Mouse (Mus musculus) ES-E14 (cell line): ENCODE results near the gene H2-Q7. TPM values are rescaled to one million over a fixed set of nuclear protein-coding genes. Genes with fewer than 3 reads are reported as not detected.
A peak's percentile ranks its signal among the peaks of the same experiment; 100 is the strongest.
"Not testable (repeated sequence)": the region's sequence is repeated elsewhere in the genome, so short reads cannot be mapped to it uniquely, and the experiment has no call there.

Experiments
- DNase-seq: peaks from one replicate; pipeline ENCODE4 v3.0.0-alpha.2; 2013; ENCODE audit warnings: low read depth, low spot score
- H3K27ac ChIP-seq: 2 replicates; pipeline ENCODE4 v1.5.1; 2012; ENCODE audit warnings: low read depth, mild to moderate bottlenecking, low read length, moderate library complexity, mixed read lengths; ENCODE audit not compliant: poor library complexity, insufficient read depth, severe bottlenecking
- H3K36me3 ChIP-seq: 2 replicates; pipeline ENCODE4 v1.6.1; 2012; ENCODE audit warnings: mild to moderate bottlenecking, low read length, moderate library complexity, mixed read lengths; ENCODE audit not compliant: control insufficient read depth, poor library complexity, insufficient read depth, severe bottlenecking
- H3K4me1 ChIP-seq, 2 experiments: fragments of 150-350 bp in 1 of 2; sonication (generic) in 1 of 2; 2 replicates each; pipeline ENCODE4 v1.6.1; 2012; ENCODE audit warnings: low read length in 2 of 2, mild to moderate bottlenecking in 1 of 2, mixed read lengths in 1 of 2; ENCODE audit not compliant: control insufficient read depth in 2 of 2, insufficient read depth in 2 of 2, poor library complexity in 1 of 2
- H3K4me3 ChIP-seq, 2 experiments: fragments of 150-350 bp in 1 of 2; sonication (generic) in 1 of 2; 2 replicates each; pipeline ENCODE4 v1.5.1; 2012; ENCODE audit warnings: low read length in 2 of 2, low read depth in 1 of 2, mild to moderate bottlenecking in 1 of 2, mixed read lengths in 1 of 2; ENCODE audit not compliant: insufficient read depth in 1 of 2, poor library complexity in 1 of 2, severe bottlenecking in 1 of 2
- H3K9ac ChIP-seq: 2 replicates; pipeline ENCODE4 v1.6.1; 2012; ENCODE audit warnings: low read depth, mild to moderate bottlenecking, low read length, mixed read lengths; ENCODE audit not compliant: poor library complexity, insufficient read depth, severe bottlenecking
- H3K9me3 ChIP-seq: fragments of 150-350 bp; sonication (generic); 2 replicates; pipeline ENCODE4 v1.6.1; 2012; ENCODE audit warnings: low read depth, mild to moderate bottlenecking, low read length; ENCODE audit not compliant: control insufficient read depth, insufficient read depth
- in situ Hi-C, 2 experiments: fragments of 600-800 bp; cut with MboI; formaldehyde crosslinking; loops; one replicate each; pipeline ENCODE4 v1.15.1; 2025; ENCODE audit warnings: low sequenced_read_pairs in 2 of 2, inconsistent platforms in 1 of 2; ENCODE audit not compliant: unreplicated experiment in 2 of 2
- total RNA-seq: library from RNA; depleted of rRNA; stranded (reverse); fragments of 300-350 nt; gene quantifications from 2 replicates; pipeline ENCODE4 v1.2.3, GENCODE M21; 2012

Gene H2-Q7
- total RNA-seq, 1 experiment, result 2.1 TPM

- in situ Hi-C loops, H3K4me3 ChIP-seq, H3K27ac ChIP-seq, H3K4me1 ChIP-seq, DNase-seq, H3K36me3 ChIP-seq, H3K9me3 ChIP-seq, H3K9ac ChIP-seq: not testable (repeated sequence)
These were observed 560 bp upstream of the H2-Q7 start for GRCm38 (mm10) chr17:35438395-35438794.

- H3K9ac ChIP-seq, result peak overlapping the region; percentile 55
- peak overlapping the region; percentile 61 to 62 for H3K4me3 ChIP-seq
- DNase-seq, H3K4me1 ChIP-seq, in situ Hi-C loops, H3K36me3 ChIP-seq, H3K27ac ChIP-seq, H3K9me3 ChIP-seq: not testable (repeated sequence)
These were observed 366 bp downstream of the H2-Q7 start for GRCm38 (mm10) chr17:35439295-35439747.

DNA sequence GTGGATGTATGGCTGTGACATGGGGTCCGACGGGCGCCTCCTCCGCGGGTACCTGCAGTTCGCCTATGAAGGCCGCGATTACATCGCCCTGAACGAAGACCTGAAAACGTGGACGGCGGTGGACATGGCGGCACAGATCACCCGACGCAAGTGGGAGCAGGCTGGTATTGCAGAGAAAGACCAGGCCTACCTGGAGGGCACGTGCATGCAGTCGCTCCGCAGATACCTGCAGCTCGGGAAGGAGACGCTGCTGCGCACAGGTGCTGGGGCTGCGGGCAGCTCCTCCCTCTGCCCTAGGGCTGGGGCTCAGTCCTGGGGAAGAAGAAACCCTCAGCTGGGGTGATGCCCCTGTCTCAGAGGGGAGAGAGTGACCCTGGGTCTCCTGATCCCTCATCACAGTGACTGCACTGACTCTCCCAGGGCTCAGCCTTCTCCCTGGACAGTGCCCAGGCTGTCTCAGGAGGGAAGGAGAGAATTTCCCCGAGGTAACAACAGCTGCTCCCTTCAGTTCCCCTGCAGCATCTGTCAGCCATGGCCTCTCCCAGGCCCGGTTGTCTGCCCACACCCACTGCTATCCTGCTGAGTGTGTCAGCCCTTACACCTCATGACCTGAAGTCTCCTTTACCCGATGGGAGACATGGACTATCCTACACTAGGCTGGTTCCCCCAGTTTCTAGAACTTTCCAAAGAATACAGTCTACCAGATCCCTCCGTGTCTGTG is 1.1 kb downstream of the H2-Q7 start:
- DNase-seq, H3K9me3 ChIP-seq, in situ Hi-C loops, H3K9ac ChIP-seq, H3K4me1 ChIP-seq, H3K27ac ChIP-seq, H3K36me3 ChIP-seq: not testable (repeated sequence)
- H3K4me3 ChIP-seq, result peak overlapping the region; percentile 41 to 46; a peak in 2 of 4 replicates

GRCm38 (mm10) chr17:35442376-35442775 is 3.4 kb downstream of the H2-Q7 start:
- H3K9me3 ChIP-seq, in situ Hi-C loops, H3K36me3 ChIP-seq, H3K27ac ChIP-seq, H3K4me1 ChIP-seq, H3K4me3 ChIP-seq, DNase-seq, H3K9ac ChIP-seq: not testable (repeated sequence)

DNA sequence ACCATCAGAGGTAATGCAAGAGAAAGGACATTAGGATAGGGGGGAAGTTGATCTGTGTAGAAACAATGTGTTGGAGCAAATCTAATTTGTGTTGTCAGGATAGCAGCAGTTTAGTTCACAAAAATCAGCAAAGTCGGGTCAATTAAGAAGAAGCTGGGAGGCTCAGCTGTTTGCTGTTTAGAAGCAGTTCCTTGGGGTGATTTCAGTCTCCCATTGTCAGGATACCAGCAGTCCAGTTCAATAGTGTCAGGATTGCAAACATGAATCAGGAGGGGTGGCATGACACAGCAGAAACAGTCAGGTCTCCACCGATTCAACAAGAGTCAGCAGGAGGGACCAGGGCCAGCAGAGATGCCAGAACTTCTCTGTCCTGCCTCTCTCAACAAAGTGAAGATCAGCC is 5.6 kb downstream of the H2-Q7 start:
- in situ Hi-C loops, H3K9ac ChIP-seq, H3K4me1 ChIP-seq, H3K9me3 ChIP-seq, H3K4me3 ChIP-seq, H3K36me3 ChIP-seq, H3K27ac ChIP-seq, DNase-seq: not testable (repeated sequence)

DNA sequence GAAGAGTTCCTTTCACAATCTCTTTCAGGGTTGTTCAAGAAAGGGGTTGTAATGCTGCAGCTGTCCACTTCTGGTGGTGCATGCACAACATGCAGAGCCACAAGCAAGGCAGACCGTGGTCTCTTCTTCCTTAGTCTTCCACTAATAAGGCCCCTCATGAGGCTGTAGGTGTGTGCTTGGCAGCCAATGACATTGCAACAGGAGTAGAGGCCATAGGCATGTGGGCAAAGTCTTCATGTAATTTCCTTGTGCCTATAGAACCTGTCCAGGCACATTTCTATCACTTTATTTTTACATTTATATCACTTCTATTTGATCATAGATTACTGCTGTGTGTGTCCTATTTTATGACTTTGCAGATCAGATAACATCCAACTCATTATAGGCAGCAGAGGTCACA is 19.3 kb downstream of the H2-Q7 start:
- H3K9me3 ChIP-seq, DNase-seq, H3K27ac ChIP-seq, H3K9ac ChIP-seq, H3K4me3 ChIP-seq, in situ Hi-C loops, H3K4me1 ChIP-seq, H3K36me3 ChIP-seq: not testable (repeated sequence)

- DNase-seq, result not testable (repeated sequence)
These were observed 21.8 kb downstream of the H2-Q7 start for GRCm38 (mm10) chr17:35460513-35461341.

More at GRCm38 (mm10) chr17:35460513-35461341, 21.8 kb downstream of the H2-Q7 start:
- in situ Hi-C loops, H3K27ac ChIP-seq, H3K4me3 ChIP-seq, H3K9me3 ChIP-seq, H3K9ac ChIP-seq, H3K36me3 ChIP-seq, H3K4me1 ChIP-seq: not testable (repeated sequence)
